Mouse (Mus musculus): ENCODE measurements around the gene Pla2g12b. TPM values are rescaled to one million over a fixed set of nuclear protein-coding genes. Genes with fewer than 3 reads are reported as not detected.
A peak's percentile ranks its signal among the peaks of the same experiment; 100 is the strongest.

The Pla2g12b gene
- total and polyA plus RNA-seq, 3 experiments = not detected

DNA sequence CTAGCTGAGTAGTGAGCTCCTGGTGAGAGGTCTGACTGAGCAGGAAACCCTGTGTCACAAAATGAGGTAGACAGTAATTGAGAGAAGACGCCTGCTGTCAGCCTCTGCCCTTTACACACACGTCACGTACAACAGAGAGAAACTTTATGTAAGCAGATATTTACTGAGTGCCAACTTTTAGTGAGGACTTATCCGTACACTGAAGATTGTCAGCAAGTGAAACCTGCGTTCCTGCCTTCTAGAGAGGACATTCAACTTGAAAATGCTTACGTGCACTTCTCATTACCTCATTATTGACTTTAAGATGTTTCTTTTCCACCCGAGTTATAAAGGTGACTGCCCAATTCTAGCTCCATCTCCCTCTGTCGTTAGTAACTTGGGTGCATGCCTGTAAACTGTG is 34.7 kb upstream of the Pla2g12b start:
- TF ChIP-seq ZKSCAN1 (IDR thresholded peaks at IDR 0.05; ENCODE audit: low read depth, low read length) (no peak), KAT2A (conservative IDR thresholded peaks at IDR 0.05; ENCODE audit: low read depth, low read length) (no peak), MXI1 (IDR thresholded peaks at IDR 0.05; ENCODE audit: low read depth, low read length) (no peak), CHD1 (IDR thresholded peaks at IDR 0.05; ENCODE audit: low read depth, low read length) (no peak), ZMIZ1 (IDR thresholded peaks at IDR 0.05; ENCODE audit: low read depth, low read length) (no peak), SIN3A (IDR thresholded peaks at IDR 0.05; ENCODE audit: low read length) (no peak), E2F4 (IDR thresholded peaks at IDR 0.05; ENCODE audit: borderline replicate concordance, low read depth, low read length) (no peak), GABPA (IDR thresholded peaks at IDR 0.05; ENCODE audit: low read depth, low read length) (no peak), HCFC1 (IDR thresholded peaks at IDR 0.05; ENCODE audit: low read depth, low read length) (no peak)
- H3K4me3 ChIP-seq (ENCODE audit: control insufficient read depth in 1 of 2, insufficient read depth in 1 of 2, low read depth in 2 of 2, low read length in 2 of 2) = no peak overlapping the region
- no peaks in the 10 kb centered on the region for H3K9me3 ChIP-seq (replicated peaks; ENCODE audit: insufficient read depth, low read length)
- H3K4me1 ChIP-seq (ENCODE audit: control insufficient read depth in 1 of 2, insufficient read depth in 2 of 2, low read length in 2 of 2) = no peaks in the 10 kb centered on the region
- no peaks in the 10 kb centered on the region for H3K27me3 ChIP-seq (ENCODE audit: control insufficient read depth in 1 of 2, insufficient read depth in 2 of 2, low read length in 2 of 2)
- DNase-seq (ENCODE audit: low read depth, low spot score) = no peak
- no peak overlapping the region for H3K27ac ChIP-seq (ENCODE audit: control insufficient read depth, low read depth, low read length)
- H3K9ac ChIP-seq (ENCODE audit: control insufficient read depth, low read depth, low read length, poor library complexity, severe bottlenecking) = no peak overlapping the region
- peaks cover 0 to 29% of the 10 kb centered on the region in 2 experiments; a peak in 2 of 4 replicates for H3K36me3 ChIP-seq (ENCODE audit: control insufficient read depth in 1 of 2, insufficient read depth in 2 of 2, low read length in 2 of 2)
- H3K79me2 ChIP-seq (ENCODE audit: control insufficient read depth, insufficient read depth, low read length, poor library complexity) = no peaks in the 10 kb centered on the region

- peak; percentile 59 for DNase-seq (ENCODE audit: low read depth, low spot score)
- H3K4me1 ChIP-seq (ENCODE audit: control insufficient read depth in 1 of 2, insufficient read depth in 2 of 2, low read length in 2 of 2) = no peaks in the 10 kb centered on the region
- TF ChIP-seq RCOR1 (IDR thresholded peaks at IDR 0.05; ENCODE audit: low read depth, low read length) = no peak
- no peak for TF ChIP-seq NRF1 (IDR thresholded peaks at IDR 0.05; ENCODE audit: insufficient read depth, low read depth, low read length, poor library complexity, severe bottlenecking)
- no peak for TF ChIP-seq TCF12 (IDR thresholded peaks at IDR 0.05; ENCODE audit: low read depth, low read length)
- no peak for TF ChIP-seq GABPA (IDR thresholded peaks at IDR 0.05; ENCODE audit: low read depth, low read length)
- TF ChIP-seq RAD21 (IDR thresholded peaks at IDR 0.05; ENCODE audit: low read depth, low read length) = no peak
- TF ChIP-seq MAZ (IDR thresholded peaks at IDR 0.05; ENCODE audit: low read depth, low read length) = no peak
- no peak for TF ChIP-seq MAFK (IDR thresholded peaks at IDR 0.05; ENCODE audit: borderline replicate concordance, low read depth, low read length)
- TF ChIP-seq ZMIZ1 (IDR thresholded peaks at IDR 0.05; ENCODE audit: low read depth, low read length) = no peak
- no peak for TF ChIP-seq ELF1 (IDR thresholded peaks at IDR 0.05; ENCODE audit: low read depth, low read length)
- no peak for TF ChIP-seq KAT2A (conservative IDR thresholded peaks at IDR 0.05; ENCODE audit: low read depth, low read length)
- no peak for TF ChIP-seq USF2 (IDR thresholded peaks at IDR 0.05; ENCODE audit: borderline replicate concordance in 1 of 2, insufficient read depth in 1 of 2, low read depth in 1 of 2, low read length in 2 of 2)
- no peaks in the 10 kb centered on the region for H3K27me3 ChIP-seq (ENCODE audit: control insufficient read depth in 1 of 2, insufficient read depth in 2 of 2, low read length in 2 of 2)
- H3K36me3 ChIP-seq (ENCODE audit: control insufficient read depth in 1 of 2, insufficient read depth in 2 of 2, low read length in 2 of 2) = peaks cover 0 to 28% of the 10 kb centered on the region in 2 experiments; a peak in 2 of 4 replicates
- no peak overlapping the region for H3K9ac ChIP-seq (ENCODE audit: control insufficient read depth, low read depth, low read length, poor library complexity, severe bottlenecking)
- no peaks in the 10 kb centered on the region for H3K79me2 ChIP-seq (ENCODE audit: control insufficient read depth, insufficient read depth, low read length, poor library complexity)
- H3K4me3 ChIP-seq (ENCODE audit: control insufficient read depth in 1 of 2, insufficient read depth in 1 of 2, low read depth in 2 of 2, low read length in 2 of 2) = no peak overlapping the region
- no peaks in the 10 kb centered on the region for H3K9me3 ChIP-seq (replicated peaks; ENCODE audit: insufficient read depth, low read length)
- H3K27ac ChIP-seq (ENCODE audit: control insufficient read depth, low read depth, low read length) = no peak overlapping the region
These were observed 34.0 kb upstream of the Pla2g12b start for GRCm38 (mm10) chr10:59369426-59369825.
